Mouse (Mus musculus): ENCODE results near the gene Mrpl45. TPM values are rescaled to one million over a fixed set of nuclear protein-coding genes. Genes with fewer than 3 reads are reported as not detected.

Gene Mrpl45
- polyA plus RNA-seq, 1 experiment from 2014 or later: 24.4 TPM

DNA sequence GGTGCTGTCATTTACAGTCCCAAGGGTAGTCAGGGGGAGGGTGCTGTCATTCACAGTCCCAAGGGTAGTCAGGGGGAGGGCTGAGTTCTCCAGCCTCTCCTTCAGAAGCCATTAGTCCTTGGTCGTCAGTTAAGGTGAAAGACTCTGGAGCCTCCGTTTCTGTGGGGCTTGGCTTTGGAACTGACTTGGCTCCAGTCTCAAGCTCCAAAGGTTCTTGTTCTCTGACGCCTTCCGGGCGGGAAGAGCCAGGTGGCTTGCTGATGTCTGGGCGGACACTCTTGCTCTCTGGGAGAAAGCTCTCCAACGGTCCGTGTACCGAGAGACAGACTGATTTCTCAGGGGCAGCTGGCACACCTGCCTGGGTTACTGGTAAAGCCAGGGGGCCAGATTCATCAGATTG, 18.9 kb downstream of the Mrpl45 start:
- WGBS (ENCODE audit: missing documents): 97% methylated on average over 9 of the region's 9 CpGs
- Histone ChIP-seq H3K27ac (no peak overlapping the region), H3K4me3 (ENCODE audit: inconsistent target) (no peak overlapping the region), H3K36me3 (ENCODE audit: inconsistent target) (peaks cover under 1% of the 10 kb centered on the region), H3K79me2 (ENCODE audit: inconsistent target) (no peaks in the 10 kb centered on the region)

- 16% methylated on average over 4 of the region's 6 CpGs for WGBS (ENCODE audit: missing documents)
- Histone ChIP-seq H3K36me3 (ENCODE audit: inconsistent target) (no peaks in the 10 kb centered on the region), H3K4me3 (ENCODE audit: inconsistent target) (no peak overlapping the region), H3K79me2 (ENCODE audit: inconsistent target) (no peaks in the 10 kb centered on the region), H3K27ac (no peak overlapping the region)
Observed at GRCm38 (mm10) chr11:97336238-97336637, 20.7 kb downstream of the Mrpl45 start.

- H3K79me2 ChIP-seq (ENCODE audit: inconsistent target): no peaks in the 10 kb centered on the region
- H3K4me3 ChIP-seq (ENCODE audit: inconsistent target): no peak overlapping the region
- WGBS (ENCODE audit: missing documents): 77% methylated on average over 13 of the region's 14 CpGs
- no peak overlapping the region for H3K27ac ChIP-seq
- no peaks in the 10 kb centered on the region for H3K36me3 ChIP-seq (ENCODE audit: inconsistent target)
Observed at GRCm38 (mm10) chr11:97336751-97337345, 21.3 kb downstream of the Mrpl45 start.

GRCm38 (mm10) chr11:97337363-97337762, 21.8 kb downstream of the Mrpl45 start:
- H3K27ac ChIP-seq: no peak overlapping the region
- H3K79me2 ChIP-seq (ENCODE audit: inconsistent target): no peaks in the 10 kb centered on the region
- no peak overlapping the region for H3K4me3 ChIP-seq (ENCODE audit: inconsistent target)
- 86% methylated on average over 12 of the region's 12 CpGs for WGBS (ENCODE audit: missing documents)
- H3K36me3 ChIP-seq (ENCODE audit: inconsistent target): no peaks in the 10 kb centered on the region

GRCm38 (mm10) chr11:97338302-97338976, 22.9 kb downstream of the Mrpl45 start:
- H3K27ac ChIP-seq: no peak overlapping the region
- H3K4me3 ChIP-seq (ENCODE audit: inconsistent target): no peak overlapping the region
- 79% methylated on average over 21 of the region's 21 CpGs for WGBS (ENCODE audit: missing documents)
- no peaks in the 10 kb centered on the region for H3K36me3 ChIP-seq (ENCODE audit: inconsistent target)
- H3K79me2 ChIP-seq (ENCODE audit: inconsistent target): no peaks in the 10 kb centered on the region

DNA sequence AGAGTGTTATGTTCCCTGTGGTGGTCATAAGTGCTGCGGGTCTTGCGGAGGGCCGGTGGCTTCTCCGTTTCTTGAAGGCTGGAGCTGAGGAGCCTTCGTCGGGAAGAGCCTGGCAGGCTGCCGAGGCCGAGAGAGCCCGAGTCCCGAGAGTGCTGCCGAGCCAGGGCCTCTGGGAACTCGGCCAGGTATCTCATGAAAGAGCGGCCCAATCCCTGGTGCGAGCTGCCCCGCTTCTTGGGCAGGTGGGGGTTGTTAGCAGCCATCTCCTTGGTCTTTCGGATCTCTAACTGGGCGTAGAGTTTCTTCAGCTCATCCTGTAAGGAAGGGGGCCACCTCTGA, 23.4 kb downstream of the Mrpl45 start:
- H3K36me3 ChIP-seq (ENCODE audit: inconsistent target): no peaks in the 10 kb centered on the region
- H3K27ac ChIP-seq: no peak overlapping the region
- no peaks in the 10 kb centered on the region for H3K79me2 ChIP-seq (ENCODE audit: inconsistent target)
- no peak overlapping the region for H3K4me3 ChIP-seq (ENCODE audit: inconsistent target)
- 63% methylated on average over 17 of the region's 17 CpGs for WGBS (ENCODE audit: missing documents)

DNA sequence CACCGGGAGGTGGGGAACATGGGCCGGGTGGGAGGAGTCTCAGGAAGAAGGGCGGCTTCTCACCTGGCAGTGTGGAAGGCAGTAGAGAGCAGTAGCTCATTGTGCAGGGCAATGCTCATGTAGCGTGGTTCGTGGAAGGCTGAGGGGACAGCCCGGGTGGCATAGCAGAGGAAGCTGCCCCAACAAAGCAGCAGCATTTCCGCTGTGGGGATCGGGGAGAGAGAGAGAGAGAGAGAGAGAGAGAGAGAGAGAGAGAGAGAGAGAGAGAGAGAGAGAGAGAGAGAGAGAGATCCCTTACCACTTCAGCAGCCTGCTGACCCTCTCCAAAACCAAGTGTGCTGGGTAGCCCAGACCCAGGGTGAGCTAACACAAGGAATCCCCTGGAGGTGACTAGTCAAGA, 27.7 kb downstream of the Mrpl45 start:
- Histone ChIP-seq H3K4me3 (ENCODE audit: inconsistent target) (no peak overlapping the region), H3K36me3 (ENCODE audit: inconsistent target) (no peaks in the 10 kb centered on the region), H3K79me2 (ENCODE audit: inconsistent target) (no peaks in the 10 kb centered on the region), H3K27ac (no peak overlapping the region)
- 25% methylated on average over 7 of the region's 8 CpGs for WGBS (ENCODE audit: missing documents)

DNA sequence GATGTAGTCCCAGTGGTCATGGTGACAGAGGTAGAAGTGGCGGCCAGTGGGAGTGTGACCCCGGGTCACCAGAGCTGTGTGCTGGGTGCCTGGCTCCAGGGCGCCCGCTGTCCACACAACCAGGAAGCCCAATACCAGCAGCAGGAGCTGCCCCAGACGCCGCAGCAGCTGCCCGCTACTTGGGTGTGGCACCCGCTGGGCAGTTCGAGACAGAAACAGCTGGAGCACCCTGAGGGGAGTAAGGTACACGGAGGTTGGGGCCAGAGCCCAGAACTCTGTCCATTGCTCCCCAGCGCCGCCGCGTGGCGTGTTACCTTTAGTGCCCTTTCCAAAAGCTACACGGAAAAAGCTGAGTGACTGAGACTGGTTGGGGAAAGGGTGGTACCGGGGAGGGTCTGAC, 28.1 kb downstream of the Mrpl45 start:
- no peak overlapping the region for H3K27ac ChIP-seq
- H3K4me3 ChIP-seq (ENCODE audit: inconsistent target): no peak overlapping the region
- no peaks in the 10 kb centered on the region for H3K36me3 ChIP-seq (ENCODE audit: inconsistent target)
- WGBS (ENCODE audit: missing documents): 27% methylated on average over 17 of the region's 17 CpGs
- H3K79me2 ChIP-seq (ENCODE audit: inconsistent target): no peaks in the 10 kb centered on the region

- 27% methylated on average over 10 of the region's 10 CpGs for WGBS (ENCODE audit: missing documents)
- Histone ChIP-seq H3K36me3 (ENCODE audit: inconsistent target) (no peaks in the 10 kb centered on the region), H3K79me2 (ENCODE audit: inconsistent target) (no peaks in the 10 kb centered on the region), H3K27ac (no peak overlapping the region), H3K4me3 (ENCODE audit: inconsistent target) (no peak overlapping the region)
Observed at GRCm38 (mm10) chr11:97345446-97345845, 29.9 kb downstream of the Mrpl45 start.

GRCm38 (mm10) chr11:97346383-97346782, 30.9 kb downstream of the Mrpl45 start:
- 83% methylated on average over 9 of the region's 9 CpGs for WGBS (ENCODE audit: missing documents)
- no peaks in the 10 kb centered on the region for H3K36me3 ChIP-seq (ENCODE audit: inconsistent target)
- no peak overlapping the region for H3K4me3 ChIP-seq (ENCODE audit: inconsistent target)
- H3K27ac ChIP-seq: no peak overlapping the region
- no peaks in the 10 kb centered on the region for H3K79me2 ChIP-seq (ENCODE audit: inconsistent target)

- Histone ChIP-seq H3K36me3 (ENCODE audit: inconsistent target) (no peaks in the 10 kb centered on the region), H3K4me3 (ENCODE audit: inconsistent target) (no peak overlapping the region), H3K79me2 (ENCODE audit: inconsistent target) (no peaks in the 10 kb centered on the region), H3K27ac (no peak overlapping the region)
- 90% methylated on average over 9 of the region's 9 CpGs for WGBS (ENCODE audit: missing documents)
Observed at GRCm38 (mm10) chr11:97347291-97347690, 31.8 kb downstream of the Mrpl45 start.

DNA sequence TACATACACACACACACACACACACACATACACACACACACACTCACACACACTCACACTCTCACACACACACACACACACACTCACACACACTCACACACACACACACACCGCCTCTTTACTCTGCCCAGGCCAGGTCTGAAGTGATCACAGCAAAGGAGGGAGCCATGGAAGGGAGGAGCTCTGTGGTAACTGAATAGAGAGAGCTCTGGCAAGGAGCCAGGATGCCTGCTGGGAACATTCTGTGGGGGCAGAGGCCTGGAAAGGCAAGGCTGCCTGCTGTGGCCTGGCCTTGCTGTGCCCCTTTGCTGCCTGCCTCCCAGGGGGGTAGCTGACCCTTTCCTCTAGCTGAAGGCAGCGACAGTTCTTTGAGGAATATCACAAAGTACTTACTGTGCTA, 34.5 kb downstream of the Mrpl45 start:
- no peak overlapping the region for H3K27ac ChIP-seq
- no peak overlapping the region for H3K4me3 ChIP-seq (ENCODE audit: inconsistent target)
- WGBS (ENCODE audit: missing documents): 88% methylated on average over 2 of the region's 2 CpGs
- no peaks in the 10 kb centered on the region for H3K36me3 ChIP-seq (ENCODE audit: inconsistent target)
- no peaks in the 10 kb centered on the region for H3K79me2 ChIP-seq (ENCODE audit: inconsistent target)

DNA sequence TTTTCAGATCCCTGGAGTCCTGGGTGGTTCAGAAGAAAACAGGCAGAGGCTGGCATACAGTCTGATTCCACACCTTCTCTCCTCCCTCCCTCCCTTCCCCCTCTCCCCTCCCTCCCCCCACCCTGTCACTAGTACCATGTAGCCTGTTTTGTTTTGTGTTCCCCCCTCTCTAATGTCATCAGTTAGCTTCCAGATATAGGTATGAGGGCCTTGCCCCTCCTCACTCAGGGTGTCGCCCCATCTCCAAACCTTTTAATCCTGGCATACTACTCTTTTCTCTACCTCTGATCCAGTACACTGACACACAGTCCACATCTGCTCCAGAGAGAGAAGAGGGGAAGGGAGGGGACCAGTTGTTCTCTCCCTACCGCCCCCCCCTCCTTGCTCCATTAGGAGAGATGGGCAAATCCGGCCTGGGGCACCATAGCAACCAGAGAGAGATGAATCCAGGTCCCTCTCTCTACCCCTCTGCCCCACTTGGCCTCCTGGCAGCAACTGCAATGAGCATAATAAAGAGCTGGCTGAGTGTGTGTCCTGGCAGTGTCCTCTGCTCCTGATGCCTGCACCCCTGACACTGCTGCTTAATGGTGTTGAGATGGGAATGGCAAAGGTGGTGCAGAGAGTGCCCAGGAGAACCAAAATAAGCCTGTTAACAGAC, 36.6 kb downstream of the Mrpl45 start, which contains the start of gene Gpr179:
Gpr179 (minus strand) TSS at position 51 of the 658 bp plus-strand sequence.
- H3K4me3 ChIP-seq (ENCODE audit: inconsistent target): no peak within 1 kb of the TSS
- H3K36me3 ChIP-seq (ENCODE audit: inconsistent target): no peaks in the 10 kb centered on the region
- WGBS (ENCODE audit: missing documents): 90% methylated on average over 2 of the region's 3 CpGs
- H3K27ac ChIP-seq: no peak within 1 kb of the TSS
- no peaks in the 10 kb centered on the region for H3K79me2 ChIP-seq (ENCODE audit: inconsistent target)

GRCm38 (mm10) chr11:97352935-97353597, 37.5 kb downstream of the Mrpl45 start:
- Histone ChIP-seq H3K4me3 (ENCODE audit: inconsistent target) (no peak overlapping the region), H3K27ac (no peak overlapping the region), H3K36me3 (ENCODE audit: inconsistent target) (no peaks in the 10 kb centered on the region), H3K79me2 (ENCODE audit: inconsistent target) (no peaks in the 10 kb centered on the region)
- 78% methylated on average over 4 of the region's 4 CpGs for WGBS (ENCODE audit: missing documents)

- H3K36me3 ChIP-seq (ENCODE audit: inconsistent target): no peaks in the 10 kb centered on the region
- WGBS (ENCODE audit: missing documents): 97% methylated on average over 2 of the region's 2 CpGs
- H3K79me2 ChIP-seq (ENCODE audit: inconsistent target): no peaks in the 10 kb centered on the region
- H3K4me3 ChIP-seq (ENCODE audit: inconsistent target): no peak overlapping the region
- H3K27ac ChIP-seq: no peak overlapping the region
Observed at GRCm38 (mm10) chr11:97354646-97355045, 39.1 kb downstream of the Mrpl45 start.

All from macrophage (primary cell).